Mouse (Mus musculus): ENCODE data around the gene AI464131. TPM values are rescaled to one million over a fixed set of nuclear protein-coding genes. Genes with fewer than 3 reads are reported as not detected.

Gene AI464131
- polyA plus RNA-seq, 1 experiment from 2014 or later, result 3.2 TPM

DNA sequence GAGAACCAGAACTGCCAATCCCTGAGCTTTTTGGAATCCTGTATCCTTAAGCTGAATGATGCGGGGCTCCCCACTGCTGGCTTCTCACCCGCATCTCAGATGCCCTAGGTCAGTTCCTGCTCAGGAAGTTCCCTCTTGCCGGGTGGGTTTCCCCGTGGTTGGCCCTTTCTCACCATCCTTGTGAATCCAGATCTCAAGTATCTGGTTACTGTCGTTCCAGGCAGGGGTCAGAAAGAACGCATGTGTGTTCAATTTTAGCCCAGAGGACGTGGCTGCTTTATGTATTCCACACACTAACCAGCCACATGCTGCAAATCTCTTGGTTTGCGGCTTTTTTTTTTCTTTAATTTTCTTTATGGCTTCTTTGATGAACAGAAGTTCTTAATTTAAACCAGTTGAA is 10.8 kb upstream of the AI464131 start:
- H3K4me2 ChIP-seq (ENCODE audit: low read depth, low read length), result no peak overlapping the region
- no peaks in the 10 kb centered on the region for H3K4me1 ChIP-seq (ENCODE audit: control insufficient read depth, insufficient read depth, low read length)
- H3K9ac ChIP-seq (ENCODE audit: low read length), result no peak overlapping the region
- ATAC-seq (replicated peaks; ENCODE audit: extremely low read depth, insufficient read depth, low FRiP score), result no peak
- no peaks in the 10 kb centered on the region for H3K36me3 ChIP-seq (ENCODE audit: control insufficient read depth, insufficient read depth)
- peaks cover 9% of the 10 kb centered on the region for H3K27me3 ChIP-seq (ENCODE audit: control insufficient read depth, insufficient read depth, low read length)
- no peak overlapping the region for H3K27ac ChIP-seq (ENCODE audit: low read length)
- H3K9me3 ChIP-seq (replicated peaks; ENCODE audit: control insufficient read depth, low read length), result no peaks in the 10 kb centered on the region
- WGBS, result 18% methylated on average over 8 of the region's 8 CpGs
- H3K4me3 ChIP-seq (ENCODE audit: low read length), result no peak overlapping the region

GRCm38 (mm10) chr4:41513309-41513708 is 10.4 kb upstream of the AI464131 start:
- H3K4me2 ChIP-seq (ENCODE audit: low read depth, low read length), result no peak overlapping the region
- no peak overlapping the region for H3K27ac ChIP-seq (ENCODE audit: low read length)
- WGBS, result 40% methylated on average over 4 of the region's 4 CpGs
- H3K4me3 ChIP-seq (ENCODE audit: low read length), result no peak overlapping the region
- no peaks in the 10 kb centered on the region for H3K4me1 ChIP-seq (ENCODE audit: control insufficient read depth, insufficient read depth, low read length)
- no peaks in the 10 kb centered on the region for H3K9me3 ChIP-seq (replicated peaks; ENCODE audit: control insufficient read depth, low read length)
- ATAC-seq (replicated peaks; ENCODE audit: extremely low read depth, insufficient read depth, low FRiP score), result no peak
- H3K36me3 ChIP-seq (ENCODE audit: control insufficient read depth, insufficient read depth), result no peaks in the 10 kb centered on the region
- peaks cover 13% of the 10 kb centered on the region for H3K27me3 ChIP-seq (ENCODE audit: control insufficient read depth, insufficient read depth, low read length)
- H3K9ac ChIP-seq (ENCODE audit: low read length), result no peak overlapping the region

DNA sequence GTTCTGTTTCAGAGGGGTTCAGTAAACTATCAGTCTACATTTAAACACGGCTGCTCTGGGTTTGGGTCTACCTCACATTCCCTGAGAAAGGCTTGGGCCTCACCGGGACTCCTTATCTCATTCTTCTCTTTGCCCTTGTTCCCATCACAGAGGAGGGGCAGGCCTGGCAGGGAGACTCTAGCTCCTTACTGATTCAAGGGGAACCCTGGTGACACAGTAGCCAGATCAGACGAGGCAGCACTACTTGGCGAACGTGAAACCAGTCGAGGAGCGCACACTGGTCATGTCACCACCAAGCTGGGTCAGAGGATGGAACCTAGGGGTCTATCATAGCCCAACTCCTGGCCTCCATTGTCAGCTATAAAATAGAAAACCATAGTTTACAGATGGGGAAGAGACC is 5.1 kb upstream of the AI464131 start:
- Histone ChIP-seq H3K4me1 (ENCODE audit: control insufficient read depth, insufficient read depth, low read length) (peaks cover 4% of the 10 kb centered on the region; the same call in 1 of the 2 replicates), H3K9me3 (replicated peaks; ENCODE audit: control insufficient read depth, low read length) (no peaks in the 10 kb centered on the region), H3K27ac (ENCODE audit: low read length) (no peak overlapping the region), H3K4me3 (ENCODE audit: low read length) (no peak overlapping the region), H3K9ac (ENCODE audit: low read length) (no peak overlapping the region), H3K27me3 (ENCODE audit: control insufficient read depth, insufficient read depth, low read length) (peaks cover 16% of the 10 kb centered on the region), H3K4me2 (ENCODE audit: low read depth, low read length) (no peak overlapping the region), H3K36me3 (ENCODE audit: control insufficient read depth, insufficient read depth) (no peaks in the 10 kb centered on the region)
- 46% methylated on average over 7 of the region's 7 CpGs for WGBS
- ATAC-seq (replicated peaks; ENCODE audit: extremely low read depth, insufficient read depth, low FRiP score), result no peak

GRCm38 (mm10) chr4:41507326-41507924 is 4.5 kb upstream of the AI464131 start:
- 5% methylated on average over 22 of the region's 22 CpGs for WGBS
- Histone ChIP-seq H3K4me3 (ENCODE audit: low read length) (peak overlapping the region; percentile 57), H3K9me3 (replicated peaks; ENCODE audit: control insufficient read depth, low read length) (no peaks in the 10 kb centered on the region), H3K4me2 (ENCODE audit: low read depth, low read length) (peak overlapping the region; percentile 89), H3K36me3 (ENCODE audit: control insufficient read depth, insufficient read depth) (no peaks in the 10 kb centered on the region), H3K4me1 (ENCODE audit: control insufficient read depth, insufficient read depth, low read length) (peaks cover 4% of the 10 kb centered on the region; the same call in 1 of the 2 replicates), H3K27ac (ENCODE audit: low read length) (no peak overlapping the region), H3K9ac (ENCODE audit: low read length) (peak overlapping the region; percentile 63), H3K27me3 (ENCODE audit: control insufficient read depth, insufficient read depth, low read length) (peaks cover 16% of the 10 kb centered on the region)
- no peak for ATAC-seq (replicated peaks; ENCODE audit: extremely low read depth, insufficient read depth, low FRiP score)

DNA sequence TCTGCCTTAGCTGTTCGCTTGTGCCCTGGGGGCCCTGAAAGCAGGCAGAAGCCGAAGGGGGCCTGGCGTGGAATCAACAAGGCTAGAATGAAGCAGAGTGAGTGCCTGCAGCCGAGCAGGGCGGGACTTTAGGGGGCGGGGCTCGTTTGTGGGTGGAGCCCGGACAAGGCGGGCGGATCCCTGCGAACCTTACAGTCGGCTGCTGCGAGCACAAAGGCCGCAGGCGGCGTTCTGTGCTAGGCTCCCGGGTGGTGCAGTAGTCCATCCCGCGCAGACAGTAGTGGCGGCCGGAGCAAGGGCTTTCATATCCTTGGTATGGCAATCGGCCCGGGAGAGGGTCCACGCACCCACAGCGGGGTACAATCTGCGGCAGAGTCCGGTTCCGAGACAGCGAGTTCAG is 4.0 kb upstream of the AI464131 start:
- peak overlapping the region; percentile 89 for H3K4me2 ChIP-seq (ENCODE audit: low read depth, low read length)
- WGBS, result under 1% methylated on average over 29 of the region's 29 CpGs
- peak; percentile 63 for ATAC-seq (replicated peaks; ENCODE audit: extremely low read depth, insufficient read depth, low FRiP score)
- peak overlapping the region; percentile 57 for H3K4me3 ChIP-seq (ENCODE audit: low read length)
- H3K27me3 ChIP-seq (ENCODE audit: control insufficient read depth, insufficient read depth, low read length), result peaks cover 12% of the 10 kb centered on the region
- H3K9me3 ChIP-seq (replicated peaks; ENCODE audit: control insufficient read depth, low read length), result no peaks in the 10 kb centered on the region
- H3K36me3 ChIP-seq (ENCODE audit: control insufficient read depth, insufficient read depth), result no peaks in the 10 kb centered on the region
- no peak overlapping the region for H3K27ac ChIP-seq (ENCODE audit: low read length)
- H3K4me1 ChIP-seq (ENCODE audit: control insufficient read depth, insufficient read depth, low read length), result peaks cover 8% of the 10 kb centered on the region; the same call in 1 of the 2 replicates
- peak overlapping the region; percentile 63 for H3K9ac ChIP-seq (ENCODE audit: low read length)

DNA sequence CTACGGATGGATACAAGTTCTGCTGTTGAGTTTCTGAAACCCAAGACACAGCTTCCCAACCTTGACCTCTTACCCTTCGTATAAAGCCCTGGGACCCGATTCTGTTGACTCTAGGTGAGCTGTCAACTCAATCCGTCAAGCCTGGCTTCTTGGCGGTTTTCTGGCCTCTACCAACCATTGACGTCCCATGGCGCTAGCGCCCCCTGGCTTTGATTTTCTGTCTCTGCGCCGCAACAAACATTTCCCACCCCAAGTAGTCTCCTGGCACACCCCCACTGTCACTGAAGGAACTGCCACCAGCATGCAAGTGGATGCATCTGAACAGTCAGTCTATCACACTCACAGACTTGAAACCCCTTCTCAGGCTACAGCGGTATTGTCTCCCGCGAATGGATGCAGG is 3.3 kb upstream of the AI464131 start:
- no peaks in the 10 kb centered on the region for H3K9me3 ChIP-seq (replicated peaks; ENCODE audit: control insufficient read depth, low read length)
- H3K27ac ChIP-seq (ENCODE audit: low read length), result no peak overlapping the region
- H3K4me3 ChIP-seq (ENCODE audit: low read length), result peak overlapping the region; percentile 57
- H3K27me3 ChIP-seq (ENCODE audit: control insufficient read depth, insufficient read depth, low read length), result peaks cover 14% of the 10 kb centered on the region
- peaks cover 8% of the 10 kb centered on the region; the same call in 1 of the 2 replicates for H3K4me1 ChIP-seq (ENCODE audit: control insufficient read depth, insufficient read depth, low read length)
- no peak overlapping the region for H3K9ac ChIP-seq (ENCODE audit: low read length)
- H3K4me2 ChIP-seq (ENCODE audit: low read depth, low read length), result peak overlapping the region; percentile 89
- H3K36me3 ChIP-seq (ENCODE audit: control insufficient read depth, insufficient read depth), result no peaks in the 10 kb centered on the region
- ATAC-seq (replicated peaks; ENCODE audit: extremely low read depth, insufficient read depth, low FRiP score), result no peak
- 15% methylated on average over 13 of the region's 13 CpGs for WGBS

DNA sequence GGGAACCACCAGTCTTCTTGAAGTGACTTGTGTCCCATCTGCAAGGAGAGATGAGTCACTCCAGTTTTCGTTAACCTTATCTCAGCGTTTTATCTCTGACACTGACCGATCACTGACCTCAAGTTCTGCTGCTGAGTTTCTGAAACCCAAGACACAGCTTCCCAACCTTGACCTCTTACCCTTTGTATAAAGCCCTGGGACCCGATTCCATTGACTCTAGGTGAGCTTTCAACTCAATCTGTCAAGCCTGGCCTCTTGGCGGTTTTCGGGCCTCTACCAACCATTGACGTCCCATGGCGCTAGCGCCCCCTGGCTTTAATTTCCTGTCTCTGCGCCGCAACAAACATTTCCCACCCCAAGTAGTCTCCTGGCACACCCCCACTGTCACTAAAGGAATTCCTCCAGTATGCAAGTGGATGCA is 2.3 kb upstream of the AI464131 start:
- H3K27me3 ChIP-seq (ENCODE audit: control insufficient read depth, insufficient read depth, low read length), result peaks cover 25% of the 10 kb centered on the region
- no peak overlapping the region for H3K4me2 ChIP-seq (ENCODE audit: low read depth, low read length)

DNA sequence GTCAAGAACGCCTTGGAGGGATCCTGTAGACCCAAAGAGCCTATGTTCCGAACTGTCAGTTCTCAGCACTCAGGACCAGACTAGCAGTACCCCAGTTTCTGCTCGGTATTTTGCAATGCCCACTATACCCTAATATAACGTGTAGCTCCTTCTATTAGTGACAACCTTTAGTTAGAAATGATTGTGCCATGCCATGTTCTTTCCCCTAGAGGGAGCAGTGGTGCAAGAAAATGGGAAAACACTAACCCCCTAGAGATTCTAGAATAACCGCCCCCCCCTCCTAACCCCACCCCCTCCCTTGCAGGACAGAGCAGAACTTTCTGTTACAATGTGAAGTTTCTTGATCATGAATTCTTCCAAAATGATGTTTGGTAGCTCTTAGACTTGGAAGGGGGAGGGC is 1.4 kb upstream of the AI464131 start:
- ATAC-seq (replicated peaks; ENCODE audit: extremely low read depth, insufficient read depth, low FRiP score), result no peak
- Histone ChIP-seq H3K4me3 (ENCODE audit: low read length) (no peak overlapping the region), H3K36me3 (ENCODE audit: control insufficient read depth, insufficient read depth) (no peaks in the 10 kb centered on the region), H3K4me2 (ENCODE audit: low read depth, low read length) (no peak overlapping the region), H3K4me1 (ENCODE audit: control insufficient read depth, insufficient read depth, low read length) (peaks cover 8% of the 10 kb centered on the region; the same call in 1 of the 2 replicates), H3K27ac (ENCODE audit: low read length) (no peak overlapping the region), H3K9me3 (replicated peaks; ENCODE audit: control insufficient read depth, low read length) (no peaks in the 10 kb centered on the region), H3K9ac (ENCODE audit: low read length) (no peak overlapping the region), H3K27me3 (ENCODE audit: control insufficient read depth, insufficient read depth, low read length) (peaks cover 33% of the 10 kb centered on the region)
- 74% methylated on average over 5 of the region's 5 CpGs for WGBS

More for the DNA sequence above, 2.3 kb upstream of the AI464131 start:
- WGBS, result 53% methylated on average over 11 of the region's 11 CpGs
- ATAC-seq (replicated peaks; ENCODE audit: extremely low read depth, insufficient read depth, low FRiP score), result no peak
- H3K9ac ChIP-seq (ENCODE audit: low read length), result no peak overlapping the region
- H3K36me3 ChIP-seq (ENCODE audit: control insufficient read depth, insufficient read depth), result no peaks in the 10 kb centered on the region
- H3K27ac ChIP-seq (ENCODE audit: low read length), result no peak overlapping the region
- H3K9me3 ChIP-seq (replicated peaks; ENCODE audit: control insufficient read depth, low read length), result no peaks in the 10 kb centered on the region
- H3K4me1 ChIP-seq (ENCODE audit: control insufficient read depth, insufficient read depth, low read length), result peaks cover 8% of the 10 kb centered on the region; the same call in 1 of the 2 replicates
- H3K4me3 ChIP-seq (ENCODE audit: low read length), result no peak overlapping the region

- H3K27me3 ChIP-seq (ENCODE audit: control insufficient read depth, insufficient read depth, low read length), result peaks cover 45% of the 10 kb centered on the region
- no peak overlapping the region for H3K27ac ChIP-seq (ENCODE audit: low read length)
- peak; percentile 34 for ATAC-seq (replicated peaks; ENCODE audit: extremely low read depth, insufficient read depth, low FRiP score)
- H3K4me1 ChIP-seq (ENCODE audit: control insufficient read depth, insufficient read depth, low read length), result peaks cover 24% of the 10 kb centered on the region
- peak overlapping the region; percentile 63 for H3K9ac ChIP-seq (ENCODE audit: low read length)
- H3K4me3 ChIP-seq (ENCODE audit: low read length), result peak overlapping the region; percentile 56
- no peaks in the 10 kb centered on the region for H3K36me3 ChIP-seq (ENCODE audit: control insufficient read depth, insufficient read depth)
- no peaks in the 10 kb centered on the region for H3K9me3 ChIP-seq (replicated peaks; ENCODE audit: control insufficient read depth, low read length)
- 19% methylated on average over 20 of the region's 20 CpGs for WGBS
- peak overlapping the region; percentile 72 for H3K4me2 ChIP-seq (ENCODE audit: low read depth, low read length)
These were observed 520 bp downstream of the AI464131 start for GRCm38 (mm10) chr4:41502171-41502940.
